Mouse (Mus musculus): ENCODE results near the gene Dhx57.

GRCm38 (mm10) chr17:80322228-80322627 lies 32.0 kb upstream of the Dhx57 start:
- no peak for TF ChIP-seq POLR2A (IDR thresholded peaks at IDR 0.05; ENCODE audit: control insufficient read depth, extremely low read depth, insufficient read depth, low read length, poor library complexity)
- no peak for TF ChIP-seq CTCF (IDR thresholded peaks at IDR 0.05; ENCODE audit: borderline replicate concordance, control insufficient read depth, extremely low read depth, insufficient read depth, low read length, poor library complexity)
